Mouse (Mus musculus) embryonic facial prominence, embryonic 14.5 days (tissue): ENCODE measurements around the gene Wipf2. TPM values are rescaled to one million over a fixed set of nuclear protein-coding genes. Genes with fewer than 3 reads are reported as not detected.
A peak's percentile ranks its signal among the peaks of the same experiment; 100 is the strongest.

Experiments
- ATAC-seq: fragments of 200-750 bp; cut with Nextera tagmentation; 2 replicates; pipeline ENCODE4 v1.8.0; 2017; ENCODE audit warnings: low read depth, moderate number of reproducible peaks, moderate TSS enrichment
- DNase-seq: peaks from one replicate; pipeline ENCODE4 v3.0.0-alpha.2; 2015; ENCODE audit warnings: low spot score
- H3K27ac ChIP-seq: fragments of 300-500 bp; sonication (generic); replicated peaks from 2 replicates; pipeline ENCODE4 v1.5.1; 2014; ENCODE audit warnings: low read depth, mild to moderate bottlenecking, low read length, moderate library complexity
- H3K27me3 ChIP-seq: fragments of 300-500 bp; sonication (generic); replicated peaks from 2 replicates; pipeline ENCODE4 v1.6.1; 2014; ENCODE audit warnings: low read length; ENCODE audit not compliant: control insufficient read depth, insufficient read depth
- H3K36me3 ChIP-seq: fragments of 300-500 bp; sonication (generic); 2 replicates; pipeline ENCODE4 v1.6.1; 2014; ENCODE audit warnings: low read length, mixed read lengths; ENCODE audit not compliant: control insufficient read depth, insufficient read depth
- H3K4me1 ChIP-seq: fragments of 300-500 bp; sonication (generic); 2 replicates; pipeline ENCODE4 v1.6.1; 2014; ENCODE audit warnings: antibody characterized with exemption, low read length; ENCODE audit not compliant: control insufficient read depth, insufficient read depth
- H3K4me2 ChIP-seq: fragments of 300-500 bp; sonication (generic); 2 replicates; pipeline ENCODE4 v1.6.1; 2014; ENCODE audit warnings: low read depth, mild to moderate bottlenecking, low read length, moderate library complexity, mixed read lengths
- H3K4me3 ChIP-seq: fragments of 300-500 bp; sonication (generic); 2 replicates; pipeline ENCODE4 v1.5.1; 2014; ENCODE audit warnings: low read depth, mild to moderate bottlenecking, low read length
- H3K9ac ChIP-seq: fragments of 300-500 bp; sonication (generic); 2 replicates; pipeline ENCODE4 v1.6.1; 2014; ENCODE audit warnings: low read depth, mild to moderate bottlenecking, low read length, moderate library complexity, mixed read lengths
- H3K9me3 ChIP-seq: fragments of 300-500 bp; sonication (generic); 2 replicates; pipeline ENCODE4 v1.6.1; 2016; ENCODE audit warnings: low read length; ENCODE audit not compliant: control insufficient read depth
- WGBS: fragments of 180-500 bp; shearing (Covaris S2); extraction: QIAGEN DNeasy Blood & Tissue Kit; methylation state at CpG from one replicate; pipeline ENCODE4 v1.1.7; 2014; 5-methylcytosine and 5-hydroxymethylcytosine counted together
- polyA plus RNA-seq: library from polyadenylated mRNA; unstranded; fragments of >200 nt; fragmentation: Nextera tagmentation; extraction: Ambion mirVana; gene quantifications from 2 replicates; pipeline ENCODE4 v1.2.1, GENCODE M21; 2014

Gene Wipf2
- polyA plus RNA-seq, 1 experiment from 2014 or later = 4.3 TPM

DNA sequence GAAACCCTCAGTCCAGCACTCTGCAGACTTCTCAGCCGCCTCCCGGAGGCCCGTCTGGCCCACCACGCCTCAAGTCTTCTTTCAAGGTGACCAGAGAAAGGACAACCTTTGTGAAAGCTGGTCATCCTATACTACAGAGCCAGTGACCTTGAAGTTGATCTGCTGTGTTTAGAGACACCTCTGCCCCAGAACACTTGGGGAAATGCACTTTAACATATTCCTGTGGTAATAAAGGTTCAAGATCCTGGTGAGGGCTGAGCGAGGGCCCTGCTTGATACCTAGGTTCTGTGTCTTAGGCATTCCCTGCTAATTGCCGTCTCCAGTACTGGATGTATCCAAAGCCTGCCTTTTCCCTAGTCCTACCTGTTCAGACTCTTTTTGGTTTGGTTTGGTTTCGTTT is 63.1 kb downstream of the Wipf2 start:
- Histone ChIP-seq H3K27ac (peak overlapping the region; percentile 92), H3K27me3 (no peaks in the 10 kb centered on the region), H3K36me3 (no peaks in the 10 kb centered on the region), H3K9ac (peak overlapping the region; percentile 30; the same call in 1 of the 2 replicates), H3K4me2 (peak overlapping the region; percentile 49), H3K4me1 (peaks cover 85% of the 10 kb centered on the region), H3K4me3 (no peak overlapping the region), H3K9me3 (no peaks in the 10 kb centered on the region)
- WGBS = 57% methylated on average over 7 of the region's 7 CpGs
- ATAC-seq = no peak
- no peak for DNase-seq

- ATAC-seq (no peak), DNase-seq (peak; percentile 86)
- Histone ChIP-seq H3K9me3 (no peaks in the 10 kb centered on the region), H3K4me3 (peak within 1 kb of the TSS; percentile 58), H3K4me1 (peaks cover 93% of the 10 kb centered on the region), H3K36me3 (no peaks in the 10 kb centered on the region), H3K4me2 (peak within 1 kb of the TSS; percentile 84), H3K27me3 (no peaks in the 10 kb centered on the region), H3K27ac (peak within 1 kb of the TSS; percentile 92), H3K9ac (peak within 1 kb of the TSS; percentile 74)
- 5% methylated on average over 21 of the region's 21 CpGs for WGBS
These were observed 64.1 kb downstream of the Wipf2 start, which contains the start of gene Rara for GRCm38 (mm10) chr11:98927438-98928076. Rara (plus strand) TSS chr11:98927818.

DNA sequence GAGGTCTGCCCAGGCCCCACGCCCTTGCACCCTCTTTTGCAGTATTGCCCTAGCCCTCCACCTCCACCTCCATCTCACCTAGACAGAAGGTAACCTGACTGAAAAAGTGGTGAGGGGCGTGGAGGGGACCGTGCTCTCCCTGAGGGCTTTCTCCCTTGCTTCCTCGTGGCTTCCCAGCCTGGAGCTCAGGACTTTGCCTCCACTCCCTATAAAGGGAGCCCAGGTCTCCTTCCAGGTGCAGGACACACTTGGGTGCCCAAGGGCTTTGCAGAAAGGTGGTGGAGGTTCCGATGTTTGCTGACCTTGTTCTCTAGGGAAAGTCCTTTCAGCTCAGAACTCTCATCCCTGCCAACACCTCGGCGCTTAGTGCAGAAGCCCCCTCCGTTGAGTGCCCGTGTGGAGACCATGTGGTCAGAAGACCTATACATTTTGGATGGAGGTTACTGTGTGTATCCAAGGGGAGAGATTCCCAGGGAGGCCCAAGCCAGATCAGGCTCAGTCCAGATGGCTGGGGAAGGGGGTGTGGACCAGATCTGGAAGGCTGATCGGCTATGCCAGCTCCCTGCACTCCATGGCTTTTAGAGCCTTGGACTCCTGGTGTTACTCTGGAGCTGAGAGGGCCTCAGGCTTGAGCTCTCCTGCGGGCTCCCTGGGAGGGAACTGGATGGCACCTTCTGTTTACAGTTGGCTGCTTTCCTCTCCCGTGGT is 64.9 kb downstream of the Wipf2 start:
- H3K4me1 ChIP-seq = peaks cover 97% of the 10 kb centered on the region
- ATAC-seq (no peak), DNase-seq (no peak)
- no peaks in the 10 kb centered on the region for H3K9me3 ChIP-seq
- H3K27me3 ChIP-seq = no peaks in the 10 kb centered on the region
- H3K36me3 ChIP-seq = no peaks in the 10 kb centered on the region
- peak overlapping the region; percentile 84 for H3K4me2 ChIP-seq
- peak overlapping the region; percentile 58 for H3K4me3 ChIP-seq
- H3K27ac ChIP-seq = peak overlapping the region; percentile 84
- 8% methylated on average over 12 of the region's 12 CpGs for whole genome bisulfite sequencing
- H3K9ac ChIP-seq = peak overlapping the region; percentile 74

DNA sequence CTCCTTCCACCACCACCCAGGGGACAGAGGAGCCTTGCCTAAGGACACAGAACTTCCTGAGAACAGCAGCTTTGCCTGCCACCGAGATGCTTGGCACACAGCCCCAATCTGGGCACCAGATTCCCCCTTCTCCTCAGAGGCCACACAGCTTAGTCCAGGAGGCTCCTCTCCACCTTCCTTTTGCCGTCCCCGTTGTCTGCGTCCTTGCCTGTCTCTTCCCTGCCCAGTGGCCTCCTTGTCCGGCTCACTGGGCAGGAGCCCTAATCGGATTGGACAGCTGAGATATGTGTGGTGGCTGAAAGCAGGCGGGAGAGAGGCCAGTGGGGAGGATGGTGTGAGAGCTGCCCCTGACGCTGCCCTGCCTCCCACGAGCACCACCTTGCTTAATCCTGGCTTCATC is 66.1 kb downstream of the Wipf2 start:
- H3K9ac ChIP-seq = peak overlapping the region; percentile 48
- no peak for DNase-seq
- peak overlapping the region; percentile 84 for H3K4me2 ChIP-seq
- H3K9me3 ChIP-seq = no peaks in the 10 kb centered on the region
- 6% methylated on average over 9 of the region's 9 CpGs for WGBS
- peaks cover 94% of the 10 kb centered on the region for H3K4me1 ChIP-seq
- H3K4me3 ChIP-seq = peak overlapping the region; percentile 58
- H3K27ac ChIP-seq = peak overlapping the region; percentile 84
- ATAC-seq = no peak
- H3K27me3 ChIP-seq = no peaks in the 10 kb centered on the region
- H3K36me3 ChIP-seq = no peaks in the 10 kb centered on the region

GRCm38 (mm10) chr11:98930127-98930601 is 66.7 kb downstream of the Wipf2 start:
- 24% methylated on average over 7 of the region's 7 CpGs for WGBS
- peaks cover 91% of the 10 kb centered on the region for H3K4me1 ChIP-seq
- H3K9ac ChIP-seq = peak overlapping the region; percentile 48; the same call in 1 of the 2 replicates
- H3K27ac ChIP-seq = peak overlapping the region; percentile 84
- H3K9me3 ChIP-seq = no peaks in the 10 kb centered on the region
- no peak for ATAC-seq
- peaks cover 2% of the 10 kb centered on the region; the same call in 1 of the 2 replicates for H3K36me3 ChIP-seq
- H3K4me2 ChIP-seq = peak overlapping the region; percentile 84
- peak overlapping the region; percentile 58; the same call in 1 of the 2 replicates for H3K4me3 ChIP-seq
- H3K27me3 ChIP-seq = no peaks in the 10 kb centered on the region
- DNase-seq = peak; percentile 87

GRCm38 (mm10) chr11:98930773-98931512 is 67.5 kb downstream of the Wipf2 start:
- no peak for ATAC-seq
- Histone ChIP-seq H3K36me3 (peaks cover 4% of the 10 kb centered on the region; the same call in 1 of the 2 replicates), H3K9me3 (no peaks in the 10 kb centered on the region), H3K4me2 (peak overlapping the region; percentile 84), H3K27ac (peak overlapping the region; percentile 84), H3K4me1 (peaks cover 91% of the 10 kb centered on the region), H3K4me3 (no peak overlapping the region), H3K27me3 (no peaks in the 10 kb centered on the region), H3K9ac (peak overlapping the region; percentile 35; the same call in 1 of the 2 replicates)
- 33% methylated on average over 9 of the region's 10 CpGs for WGBS
- no peak for DNase-seq

GRCm38 (mm10) chr11:98931513-98932292 is 68.3 kb downstream of the Wipf2 start:
- DNase-seq (peak; percentile 84), ATAC-seq (no peak)
- Histone ChIP-seq H3K4me2 (peak overlapping the region; percentile 84), H3K27ac (peak overlapping the region; percentile 84), H3K36me3 (peaks cover 4% of the 10 kb centered on the region; the same call in 1 of the 2 replicates), H3K4me3 (no peak overlapping the region), H3K9me3 (no peaks in the 10 kb centered on the region), H3K9ac (peak overlapping the region; percentile 35; the same call in 1 of the 2 replicates), H3K27me3 (no peaks in the 10 kb centered on the region), H3K4me1 (peaks cover 91% of the 10 kb centered on the region)
- WGBS = 17% methylated on average over 7 of the region's 7 CpGs
